Mouse (Mus musculus) hindbrain, embryonic 11.5 days (tissue): ENCODE measurements at regions not wholly inside any gene's neighbourhood (a gene's known extent, or its start where the extent isn't known, plus 50 kb on each side); places are given as distances from the start of the nearest gene placed in this dataset.

Experiments used
- ATAC-seq: fragments of 200-750 bp; cut with Nextera tagmentation; 2 replicates; pipeline ENCODE4 v1.8.0; 2017; ENCODE audit warnings: mild to moderate bottlenecking, moderate TSS enrichment, moderate library complexity; ENCODE audit not compliant: low FRiP score
- DNase-seq: peaks from one replicate; pipeline ENCODE4 v3.0.0-alpha.2; 2015; ENCODE audit warnings: low spot score
- H3K27ac ChIP-seq: fragments of 300-500 bp; sonication (generic); 2 replicates; pipeline ENCODE4 v1.5.1; 2014; ENCODE audit warnings: mild to moderate bottlenecking, low read depth, low read length
- H3K27me3 ChIP-seq: fragments of 300-500 bp; sonication (generic); 2 replicates; pipeline ENCODE4 v1.6.1; 2014; ENCODE audit warnings: mild to moderate bottlenecking, low read length, moderate library complexity, mixed read lengths; ENCODE audit not compliant: control insufficient read depth, insufficient read depth
- H3K36me3 ChIP-seq: fragments of 300-500 bp; sonication (generic); 2 replicates; pipeline ENCODE4 v1.6.1; 2014; ENCODE audit warnings: mild to moderate bottlenecking, low read length, moderate library complexity, mixed read lengths; ENCODE audit not compliant: control insufficient read depth, insufficient read depth
- H3K4me1 ChIP-seq: fragments of 300-500 bp; sonication (generic); replicated peaks from 2 replicates; pipeline ENCODE4 v1.6.1; 2014; ENCODE audit warnings: low read length, mixed read lengths; ENCODE audit not compliant: control insufficient read depth, insufficient read depth
- H3K4me2 ChIP-seq: fragments of 300-500 bp; sonication (generic); replicated peaks from 2 replicates; pipeline ENCODE4 v1.6.1; 2014; ENCODE audit warnings: mild to moderate bottlenecking, low read depth, low read length
- H3K4me3 ChIP-seq: fragments of 300-500 bp; sonication (generic); 2 replicates; pipeline ENCODE4 v1.5.1; 2014; ENCODE audit warnings: low read depth, low read length
- H3K9ac ChIP-seq: fragments of 300-500 bp; sonication (generic); 2 replicates; pipeline ENCODE4 v1.6.1; 2014; ENCODE audit warnings: low read depth, low read length
- H3K9me3 ChIP-seq: fragments of 300-500 bp; sonication (generic); 2 replicates; pipeline ENCODE4 v1.6.1; 2016; ENCODE audit warnings: low read length; ENCODE audit not compliant: control insufficient read depth
- WGBS: fragments of 180-500 bp; shearing (Covaris S2); extraction: QIAGEN DNeasy Blood & Tissue Kit; methylation state at CpG from one replicate; pipeline ENCODE4 v1.1.7; 2014; 5-methylcytosine and 5-hydroxymethylcytosine counted together

DNA sequence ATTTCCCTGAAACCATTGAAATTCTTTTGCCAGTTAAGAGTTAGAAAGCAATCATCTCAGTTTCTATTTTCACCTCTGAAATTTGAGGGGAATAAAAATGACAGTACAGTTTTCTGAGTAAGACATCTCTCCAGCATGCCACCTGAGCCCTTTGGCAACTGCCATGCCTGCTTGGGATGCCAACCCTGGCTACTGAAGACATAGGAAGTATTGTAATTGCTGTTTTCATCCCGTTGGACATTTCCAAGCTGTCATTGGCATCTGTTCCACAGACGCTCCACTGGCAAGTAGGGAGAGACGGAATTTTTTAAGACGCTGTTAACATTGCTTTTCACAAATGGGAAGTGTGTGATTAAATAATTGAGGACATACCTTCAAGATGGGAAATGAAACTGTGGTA is 665.4 kb upstream of the Slit2 start:
- Histone ChIP-seq H3K4me1 (no peaks in the 10 kb centered on the region), H3K4me2 (no peak overlapping the region), H3K27ac (no peak overlapping the region), H3K9me3 (no peaks in the 10 kb centered on the region), H3K36me3 (no peaks in the 10 kb centered on the region), H3K9ac (no peak overlapping the region), H3K4me3 (no peak overlapping the region), H3K27me3 (no peaks in the 10 kb centered on the region)
- WGBS, result 89% methylated on average over 4 of the region's 4 CpGs
- no peak for DNase-seq
- ATAC-seq, result no peak

DNA sequence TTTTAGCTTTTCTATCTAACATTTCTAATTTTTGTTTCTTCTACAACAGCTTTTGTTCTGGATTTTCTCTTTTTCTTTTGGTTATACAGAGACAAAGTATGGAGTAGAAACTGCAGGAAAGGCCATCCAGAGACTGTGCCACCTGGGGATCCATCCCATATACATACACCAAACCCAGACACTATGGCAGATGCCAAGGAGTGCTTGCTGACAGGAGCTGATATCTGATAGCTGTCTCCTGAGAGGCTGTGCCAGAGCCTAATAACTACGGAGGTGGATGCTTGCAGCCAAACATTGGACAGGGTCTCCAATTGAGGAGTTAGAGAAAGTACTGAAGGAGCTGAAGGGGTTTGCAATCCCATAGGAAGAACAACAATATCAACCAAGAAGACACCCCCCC is 664.8 kb upstream of the Slit2 start:
- H3K4me1 ChIP-seq, result no peaks in the 10 kb centered on the region
- no peak overlapping the region for H3K4me3 ChIP-seq
- no peaks in the 10 kb centered on the region for H3K27me3 ChIP-seq
- WGBS, result 72% methylated on average over 1 of the region's 1 CpGs
- no peak overlapping the region for H3K4me2 ChIP-seq
- H3K9ac ChIP-seq, result no peak overlapping the region
- no peak overlapping the region for H3K27ac ChIP-seq
- no peaks in the 10 kb centered on the region for H3K9me3 ChIP-seq
- ATAC-seq (no peak), DNase-seq (no peak)
- no peaks in the 10 kb centered on the region for H3K36me3 ChIP-seq

DNA sequence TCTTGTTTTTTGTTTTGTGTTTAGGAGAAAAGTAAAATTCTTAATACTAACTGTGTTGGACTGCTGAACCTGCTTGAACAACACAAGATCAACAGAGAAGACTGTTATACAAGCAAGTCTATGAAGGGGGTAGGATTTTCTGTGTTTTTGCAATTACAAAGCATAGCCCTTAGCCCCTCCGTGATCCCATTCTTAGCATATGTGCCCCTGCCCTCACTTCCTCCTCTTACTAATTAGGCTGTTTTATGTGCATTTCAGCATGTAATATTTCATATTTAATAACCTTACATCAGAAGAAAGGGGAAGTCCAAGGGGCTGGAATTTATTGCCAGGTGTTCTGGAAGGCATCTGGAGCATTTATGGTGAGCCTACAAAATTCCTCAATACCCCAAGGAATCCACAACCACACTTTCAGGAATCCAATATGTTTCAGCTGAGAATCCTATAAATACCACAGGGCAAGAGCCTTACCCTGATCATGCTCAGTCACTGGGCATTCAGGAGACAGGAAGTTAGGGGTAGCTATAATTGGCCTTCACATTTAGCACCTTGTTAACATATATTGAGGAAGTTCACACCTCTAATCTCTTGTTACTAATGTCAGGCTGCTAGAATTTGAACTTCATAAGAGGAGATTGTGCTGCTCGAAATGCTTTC is 660.3 kb upstream of the Slit2 start:
- Histone ChIP-seq H3K9ac (no peak overlapping the region), H3K36me3 (no peaks in the 10 kb centered on the region), H3K27ac (no peak overlapping the region), H3K27me3 (no peaks in the 10 kb centered on the region), H3K9me3 (no peaks in the 10 kb centered on the region), H3K4me2 (no peak overlapping the region), H3K4me3 (no peak overlapping the region), H3K4me1 (no peaks in the 10 kb centered on the region)
- 81% methylated on average over 2 of the region's 2 CpGs for WGBS
- DNase-seq, result no peak
- ATAC-seq, result no peak

DNA sequence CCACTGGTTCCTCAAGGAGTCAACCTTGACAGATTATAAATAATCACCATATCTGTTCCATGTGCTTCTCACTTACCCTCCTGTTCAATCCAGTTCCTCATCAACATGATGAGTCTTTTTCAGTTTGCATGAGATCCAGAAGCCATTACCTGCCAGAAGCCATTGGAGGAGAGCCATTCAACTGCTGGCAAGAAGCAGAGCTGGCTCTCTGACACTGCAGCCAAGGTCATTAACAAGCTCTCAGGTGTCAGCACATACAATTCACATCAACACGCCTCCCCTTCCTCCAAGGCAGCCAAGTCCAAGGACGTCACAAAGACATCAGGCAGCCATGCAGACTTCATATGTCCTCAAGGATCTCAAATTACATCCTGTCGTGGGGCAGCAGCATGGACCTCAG is 648.6 kb upstream of the Slit2 start:
- no peak for DNase-seq
- Histone ChIP-seq H3K4me1 (no peaks in the 10 kb centered on the region), H3K27ac (no peak overlapping the region), H3K4me2 (no peak overlapping the region), H3K27me3 (no peaks in the 10 kb centered on the region), H3K36me3 (no peaks in the 10 kb centered on the region), H3K9me3 (no peaks in the 10 kb centered on the region), H3K4me3 (no peak overlapping the region), H3K9ac (no peak overlapping the region)
- no peak for ATAC-seq
- 75% methylated on average over 3 of the region's 3 CpGs for WGBS

DNA sequence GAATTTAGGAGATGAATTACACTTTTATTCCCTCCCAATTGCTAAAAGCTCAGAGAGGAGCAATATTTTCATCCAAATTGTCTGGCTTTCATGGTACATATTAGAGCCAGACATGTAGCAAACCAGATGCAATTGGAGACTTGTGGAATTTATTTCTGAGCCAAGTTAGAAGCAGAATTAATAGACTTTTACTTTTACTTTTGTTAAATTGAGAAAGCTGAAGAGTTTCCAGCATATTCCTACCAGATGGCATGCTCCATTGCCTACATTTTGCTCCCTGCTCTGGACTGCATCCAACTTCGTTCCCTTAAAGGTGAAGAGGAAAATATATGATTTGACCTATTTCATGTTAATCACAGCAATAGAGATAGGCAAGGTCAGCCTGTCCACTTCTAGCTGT is 646.4 kb upstream of the Slit2 start:
- H3K36me3 ChIP-seq, result no peaks in the 10 kb centered on the region
- H3K9ac ChIP-seq, result no peak overlapping the region
- no peak for ATAC-seq
- H3K4me3 ChIP-seq, result no peak overlapping the region
- WGBS, result 87% methylated on average over 1 of the region's 1 CpGs
- H3K4me2 ChIP-seq, result no peak overlapping the region
- no peaks in the 10 kb centered on the region for H3K27me3 ChIP-seq
- H3K4me1 ChIP-seq, result no peaks in the 10 kb centered on the region
- H3K9me3 ChIP-seq, result no peaks in the 10 kb centered on the region
- no peak for DNase-seq
- H3K27ac ChIP-seq, result no peak overlapping the region

DNA sequence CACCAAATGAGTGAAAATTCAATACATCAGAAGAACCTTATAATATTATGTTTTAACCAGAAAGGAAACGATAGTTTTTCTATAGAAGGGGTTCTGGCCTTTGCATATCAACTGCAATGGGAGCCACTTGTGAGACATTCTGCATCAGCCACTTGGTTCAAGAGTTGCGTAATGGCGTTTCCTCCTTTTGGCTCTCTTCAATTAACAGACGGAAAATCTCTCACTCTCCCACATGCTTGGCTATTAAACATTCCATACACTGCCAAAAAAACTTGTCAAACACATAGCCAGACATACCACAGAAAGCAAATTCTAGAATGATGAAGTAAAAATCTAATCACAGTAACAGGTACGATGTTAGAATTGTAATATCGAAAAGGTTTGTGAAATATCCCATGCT is 643.1 kb upstream of the Slit2 start:
- Histone ChIP-seq H3K36me3 (no peaks in the 10 kb centered on the region), H3K9ac (no peak overlapping the region), H3K9me3 (no peaks in the 10 kb centered on the region), H3K4me2 (no peak overlapping the region), H3K4me3 (no peak overlapping the region), H3K27me3 (no peaks in the 10 kb centered on the region), H3K27ac (no peak overlapping the region), H3K4me1 (no peaks in the 10 kb centered on the region)
- 90% methylated on average over 6 of the region's 6 CpGs for WGBS
- DNase-seq (no peak), ATAC-seq (no peak)

DNA sequence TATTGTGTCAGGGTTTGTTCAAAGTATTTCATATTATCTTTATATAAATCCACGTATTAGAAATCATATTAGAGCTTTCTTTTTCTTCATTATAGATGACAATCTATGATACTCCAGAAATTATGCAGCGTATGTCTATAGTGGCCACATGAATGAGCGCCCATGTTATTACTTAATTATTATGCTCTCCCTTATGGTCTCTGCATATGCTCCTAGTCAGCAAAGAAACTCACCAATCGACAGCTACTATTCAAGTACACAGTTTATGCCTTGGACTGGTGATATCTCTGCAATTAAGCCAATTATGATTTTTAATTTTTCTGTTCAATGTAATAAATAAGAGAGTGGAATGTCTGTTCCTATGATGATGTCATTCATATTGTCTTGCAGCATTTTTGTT is 612.8 kb upstream of the Slit2 start:
- Histone ChIP-seq H3K4me2 (no peak overlapping the region), H3K9ac (no peak overlapping the region), H3K27ac (no peak overlapping the region), H3K9me3 (no peaks in the 10 kb centered on the region), H3K4me1 (no peaks in the 10 kb centered on the region), H3K4me3 (no peak overlapping the region), H3K36me3 (no peaks in the 10 kb centered on the region), H3K27me3 (no peaks in the 10 kb centered on the region)
- 91% methylated on average over 4 of the region's 4 CpGs for WGBS
- ATAC-seq (no peak), DNase-seq (no peak)

DNA sequence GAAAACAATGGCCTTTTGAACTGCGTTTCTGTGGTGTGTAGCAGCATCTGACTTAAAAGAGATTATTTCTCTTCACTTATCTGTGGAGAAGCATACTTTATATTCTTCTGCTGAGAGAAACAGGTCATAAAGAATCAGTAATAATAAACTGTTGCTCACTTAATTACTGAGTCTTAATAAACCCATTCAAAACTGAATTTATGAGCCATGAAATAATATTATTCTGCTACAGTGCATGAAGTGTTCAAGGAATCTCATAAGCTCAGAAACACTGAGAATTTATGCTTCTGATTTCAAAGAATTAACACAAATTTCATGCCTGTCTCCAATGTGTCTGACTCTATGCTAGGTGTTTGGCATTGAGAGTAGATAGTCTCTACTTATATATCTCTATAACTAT is 597.0 kb upstream of the Slit2 start:
- Histone ChIP-seq H3K27ac (no peak overlapping the region), H3K36me3 (no peaks in the 10 kb centered on the region), H3K4me2 (no peak overlapping the region), H3K27me3 (no peaks in the 10 kb centered on the region), H3K4me1 (no peaks in the 10 kb centered on the region), H3K9me3 (no peaks in the 10 kb centered on the region), H3K9ac (no peak overlapping the region), H3K4me3 (no peak overlapping the region)
- no peak for ATAC-seq
- WGBS, result 34% methylated on average over 1 of the region's 1 CpGs
- no peak for DNase-seq

DNA sequence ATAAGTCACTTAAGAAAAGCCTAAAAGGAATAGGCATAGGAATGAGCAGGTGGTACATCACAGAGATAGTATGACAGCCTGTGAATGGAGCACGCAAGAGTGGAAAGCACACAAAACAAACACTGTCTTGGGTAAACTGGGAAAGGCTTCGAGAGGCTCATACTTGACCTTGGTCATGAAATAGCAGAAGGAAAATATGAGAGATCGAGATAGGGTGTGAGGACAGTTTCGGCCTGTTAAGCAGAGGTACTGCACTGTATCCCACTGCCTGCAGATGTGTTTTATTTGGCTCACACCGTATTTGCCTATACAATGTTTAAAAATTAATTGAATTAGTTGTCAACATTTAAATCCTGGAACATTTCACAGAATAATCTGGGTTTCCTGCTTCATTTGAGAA is 596.2 kb upstream of the Slit2 start:
- DNase-seq, result no peak
- Histone ChIP-seq H3K36me3 (no peaks in the 10 kb centered on the region), H3K4me3 (no peak overlapping the region), H3K9ac (no peak overlapping the region), H3K27me3 (no peaks in the 10 kb centered on the region), H3K9me3 (no peaks in the 10 kb centered on the region), H3K4me2 (no peak overlapping the region), H3K4me1 (no peaks in the 10 kb centered on the region), H3K27ac (no peak overlapping the region)
- no peak for ATAC-seq
- WGBS, result 90% methylated on average over 5 of the region's 5 CpGs
